In genomic region chrX:10449323-10449980, GRCm38 (mm10) we compare ENCODE assay signal across 13 mouse cellular contexts. TPM values are rescaled to one million over a fixed set of nuclear protein-coding genes. Genes with fewer than 3 reads are reported as not detected.
DNase-seq lines count a peak whose midpoint lies in the region; ATAC-seq and TF ChIP-seq lines count a peak whose summit lies in the region.
"Had no signal": no experiment of that assay in that cellular context is flagged by ENCODE, and none has a peak within 500 bp of the region (broad histone marks: within the 10 kb centered on the region; RNA-seq: fewer than 3 reads in every experiment).

No protein-coding gene starts in this region.

- H3K4me2 ChIP-seq in intestine, embryonic 16.5 days (ENCODE audit: low read depth, low read length) = no peak overlapping the region
- H3K4me2 ChIP-seq in intestine, embryonic 15.5 days (replicated peaks) = no peak overlapping the region
- H3K4me2 ChIP-seq: embryonic facial prominence, embryonic 13.5 days; midbrain, embryonic 11.5 days; stomach, embryonic 15.5 days had no signal

- intact Hi-C loops in left cerebral cortex, adult 2 months (cut with DNase I) = no loop called here

- no peak overlapping the region for H3K27ac ChIP-seq in intestine, embryonic 16.5 days (ENCODE audit: low read length)
- H3K27ac ChIP-seq in intestine, embryonic 15.5 days = no peak overlapping the region
- peak overlapping the region; percentile 73 for H3K27ac ChIP-seq in left cerebral cortex, adult 2 months
- H3K27ac ChIP-seq in midbrain, embryonic 10.5 days (replicated peaks) = no peak overlapping the region
- H3K27ac ChIP-seq: embryonic facial prominence, embryonic 13.5 days; kidney, postnatal 0 days; stomach, embryonic 15.5 days had no signal

- no peaks in the 10 kb centered on the region for H3K36me3 ChIP-seq in intestine, embryonic 16.5 days (ENCODE audit: control insufficient read depth, insufficient read depth, low read length)
- no peaks in the 10 kb centered on the region for H3K36me3 ChIP-seq in intestine, embryonic 15.5 days
- H3K36me3 ChIP-seq in midbrain, embryonic 10.5 days = no peaks in the 10 kb centered on the region
- H3K36me3 ChIP-seq: embryonic facial prominence, embryonic 13.5 days; stomach, embryonic 15.5 days had no signal

- TF ChIP-seq CTCF in left cerebral cortex, adult 2 months (IDR thresholded peaks at IDR 0.05) = no peak

- peak; percentile 15 to 24 for DNase-seq in left cerebral cortex, adult 2 months (ENCODE audit: extremely low spot score in 1 of 2, low spot score in 2 of 2)
- peak; percentile 25 to 43 for DNase-seq in right cerebral cortex, postnatal 36 days (ENCODE audit: low spot score in 2 of 2)
- no peak for DNase-seq in thymus, postnatal 25 days
- no peak for DNase-seq in testis, postnatal 10 days (ENCODE audit: low spot score)
- DNase-seq in midbrain, embryonic 10.5 days (ENCODE audit: low spot score) = no peak

- H3K27me3 ChIP-seq in intestine, embryonic 16.5 days (replicated peaks; ENCODE audit: control insufficient read depth, insufficient read depth, low read length) = no peaks in the 10 kb centered on the region
- no peaks in the 10 kb centered on the region for H3K27me3 ChIP-seq in intestine, embryonic 15.5 days (replicated peaks)
- no peaks in the 10 kb centered on the region for H3K27me3 ChIP-seq in midbrain, embryonic 10.5 days (ENCODE audit: low read depth, poor library complexity, severe bottlenecking)
- H3K27me3 ChIP-seq: embryonic facial prominence, embryonic 13.5 days; stomach, embryonic 15.5 days had no signal

- no peaks in the 10 kb centered on the region for H3K9me3 ChIP-seq in intestine, embryonic 16.5 days (ENCODE audit: control insufficient read depth, low read length)
- H3K9me3 ChIP-seq in intestine, embryonic 15.5 days = no peaks in the 10 kb centered on the region
- no peaks in the 10 kb centered on the region for H3K9me3 ChIP-seq in midbrain, embryonic 10.5 days (replicated peaks)
- H3K9me3 ChIP-seq: embryonic facial prominence, embryonic 13.5 days; stomach, embryonic 15.5 days had no signal

- no peaks in the 10 kb centered on the region for H3K4me1 ChIP-seq in intestine, embryonic 16.5 days (ENCODE audit: control insufficient read depth, insufficient read depth, low read length)
- no peaks in the 10 kb centered on the region for H3K4me1 ChIP-seq in intestine, embryonic 15.5 days (replicated peaks)
- H3K4me1 ChIP-seq in midbrain, embryonic 10.5 days = no peaks in the 10 kb centered on the region
- H3K4me1 ChIP-seq: embryonic facial prominence, embryonic 13.5 days; stomach, embryonic 15.5 days had no signal

- ATAC-seq in intestine, embryonic 16.5 days = peak; percentile 75
- no peak for ATAC-seq in intestine, embryonic 15.5 days
- peak; percentile 77 for ATAC-seq in frontal cortex, adult (ENCODE audit: low TSS enrichment)

- WGBS in intestine, embryonic 16.5 days = 78% methylated on average over 10 of the region's 10 CpGs
- WGBS in intestine, embryonic 15.5 days = 77% methylated on average over 10 of the region's 10 CpGs
- 87% methylated on average over 10 of the region's 10 CpGs for WGBS in midbrain, embryonic 10.5 days

- no peak overlapping the region for H3K4me3 ChIP-seq in intestine, embryonic 16.5 days (ENCODE audit: low read length)
- no peak overlapping the region for H3K4me3 ChIP-seq in intestine, embryonic 15.5 days (replicated peaks)
- H3K4me3 ChIP-seq in left cerebral cortex, adult 2 months = no peak overlapping the region
- no peak overlapping the region for H3K4me3 ChIP-seq in midbrain, embryonic 10.5 days
- H3K4me3 ChIP-seq: embryonic facial prominence, embryonic 13.5 days; stomach, embryonic 15.5 days had no signal

- H3K9ac ChIP-seq in intestine, embryonic 16.5 days (ENCODE audit: low read depth, low read length) = no peak overlapping the region
- no peak overlapping the region for H3K9ac ChIP-seq in intestine, embryonic 15.5 days
- H3K9ac ChIP-seq: embryonic facial prominence, embryonic 13.5 days; stomach, embryonic 15.5 days had no signal

RNA-seq across cellular contexts. Expression of gene Tspan7, which starts 35.5 kb away (rescaled TPM):
- polyA plus RNA-seq in intestine, embryonic 16.5 days (2015; fragmentation: Nextera tagmentation; extraction: Ambion mirVana) = 166 and 168 TPM in 2 replicates
- 161 and 164 TPM in 2 replicates for polyA plus RNA-seq in intestine, embryonic 15.5 days (2015; fragmentation: Nextera tagmentation; extraction: Ambion mirVana)
- total RNA-seq in left cerebral cortex, adult 2 months (2021) = 1,000 to 10,000 TPM; 1,252 to 1,385 TPM
- polyA plus RNA-seq in midbrain, embryonic 10.5 days (2016; fragmentation: Nextera tagmentation; extraction: Ambion mirVana) = 71.1 and 77.5 TPM in 2 replicates
- total RNA-seq: hematopoietic stem cell, adult 5-6 weeks had no signal

Comparison
In these comparisons a context has a peak if more than half of its experiments do, and no peak if none do; other contexts are left out.
1. DNase-seq: peak in left cerebral cortex, adult 2 months (2 of 2) and right cerebral cortex, postnatal 36 days (2 of 2); none in thymus, postnatal 25 days (single experiment), testis, postnatal 10 days (single experiment) and midbrain, embryonic 10.5 days (single experiment).